Mouse (Mus musculus): ENCODE results near the gene Kncn. TPM values are rescaled to one million over a fixed set of nuclear protein-coding genes. Genes with fewer than 3 reads are reported as not detected.

The Kncn gene
- total RNA-seq, 2 experiments from 2014 or later, result 0.30 TPM; not detected in 1

- DNase-seq (ENCODE audit: low spot score in 2 of 2), result no peak
These were observed 51.8 kb downstream of the Kncn start for GRCm38 (mm10) chr4:115935835-115936581.

GRCm38 (mm10) chr4:115936646-115937045 is 52.4 kb downstream of the Kncn start:
- DNase-seq (ENCODE audit: low spot score in 2 of 2), result no peak

GRCm38 (mm10) chr4:115937061-115937976 is 53.1 kb downstream of the Kncn start:
- no peak for DNase-seq (ENCODE audit: low spot score in 2 of 2)

- no peak for DNase-seq (ENCODE audit: low spot score in 2 of 2)
These were observed 54.3 kb downstream of the Kncn start for GRCm38 (mm10) chr4:115938276-115939160.

Other genes with a start within 250 kb of the Kncn start
- gene Cyp4b1, start 236.7 kb upstream of the Kncn start, total RNA-seq (2021), result 1 to 10 TPM; 1.2 to 1.3 TPM
- 10 to 100 TPM; 53.6 to 56.3 TPM for gene Efcab14, start 146.7 kb upstream of the Kncn start, total RNA-seq (2021)
- gene Tex38, start 103.4 kb upstream of the Kncn start, total RNA-seq (2021), result not detected
- gene Atpaf1, start 99.6 kb upstream of the Kncn start, total RNA-seq (2021), result 10 to 100 TPM; 65.5 to 66.4 TPM
- gene Mob3c, start 56.3 kb upstream of the Kncn start, total RNA-seq (2021), result 1 to 10 TPM; 4.0 to 6.5 TPM
- 10 to 100 TPM; 40.4 to 45.2 TPM for gene Mknk1, start 45.2 kb upstream of the Kncn start, total RNA-seq (2021)
- under 1 TPM in 1 of 2 experiments, not detected in 1; 0.20 TPM for gene 6430628N08Rik, start 6.3 kb downstream of the Kncn start, total RNA-seq (2021)
- not detected for gene Dmbx1, start 55.5 kb downstream of the Kncn start, total RNA-seq (2021)
- gene Faah, start 133.5 kb downstream of the Kncn start, total RNA-seq (2021), result 100 to 1,000 TPM; 136 to 145 TPM
- 1 to 10 TPM; 9.6 TPM for gene Nsun4, start 169.5 kb downstream of the Kncn start, total RNA-seq (2021)
- 100 to 1,000 TPM; 395 to 403 TPM for gene Uqcrh, start 190.7 kb downstream of the Kncn start, total RNA-seq (2021)
- 10 to 100 TPM; 46.2 to 50.1 TPM for gene Lrrc41, start 190.9 kb downstream of the Kncn start, total RNA-seq (2021)
- under 1 TPM; 0.33 to 0.35 TPM for gene Rad54l, start 239.3 kb downstream of the Kncn start, total RNA-seq (2021)
- 10 to 100 TPM; 67.5 to 68.1 TPM for gene Pomgnt1, start 239.4 kb downstream of the Kncn start, total RNA-seq (2021)